Mouse (Mus musculus): ENCODE results near the gene Ptpdc1. TPM values are rescaled to one million over a fixed set of nuclear protein-coding genes. Genes with fewer than 3 reads are reported as not detected.

Gene Ptpdc1
- under 1 TPM; 0.22 to 0.50 TPM for polyA plus RNA-seq (2017; shearing (Covaris generic))

DNA sequence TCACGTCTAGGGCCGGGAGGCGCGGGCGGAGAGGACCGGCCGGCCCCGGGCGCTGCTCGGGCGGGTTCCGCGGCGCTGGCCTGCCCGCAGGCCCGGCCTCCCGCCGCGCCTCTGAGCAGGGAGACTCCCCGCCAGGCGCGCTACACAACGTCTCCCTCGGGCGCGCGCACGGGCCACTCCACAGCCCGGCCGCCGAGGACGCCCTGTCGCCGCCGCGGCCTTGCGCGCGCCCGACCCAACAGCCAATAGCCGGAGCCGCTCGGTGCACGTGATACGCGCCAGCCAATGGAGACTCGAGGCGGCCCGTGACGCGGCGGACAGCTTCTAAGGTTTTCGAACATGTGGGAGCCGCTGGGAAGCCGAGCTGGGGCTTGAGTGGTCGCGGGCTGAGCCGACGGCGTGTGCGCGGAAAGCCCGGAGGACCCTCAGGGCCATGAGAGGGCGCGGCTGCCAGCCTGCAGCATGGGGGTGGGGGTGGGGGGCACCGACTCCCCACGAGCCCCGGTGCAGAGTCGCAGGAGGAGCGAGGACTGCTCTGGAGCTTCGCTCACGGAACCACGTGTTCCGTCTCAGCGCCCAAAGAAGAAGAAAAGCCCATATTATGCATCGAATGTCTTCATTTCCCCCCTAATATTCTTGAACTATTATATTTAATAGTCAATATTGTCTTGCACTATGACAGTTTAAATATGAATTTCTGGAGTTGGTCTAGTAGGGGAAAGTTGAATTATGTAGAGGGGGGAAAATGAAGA is at the start of gene Ptpdc1:
Gene Ptpdc1 (minus strand): TSS at position 232 of the 752 bp plus-strand sequence.
- peak; percentile 99 for ATAC-seq

DNA sequence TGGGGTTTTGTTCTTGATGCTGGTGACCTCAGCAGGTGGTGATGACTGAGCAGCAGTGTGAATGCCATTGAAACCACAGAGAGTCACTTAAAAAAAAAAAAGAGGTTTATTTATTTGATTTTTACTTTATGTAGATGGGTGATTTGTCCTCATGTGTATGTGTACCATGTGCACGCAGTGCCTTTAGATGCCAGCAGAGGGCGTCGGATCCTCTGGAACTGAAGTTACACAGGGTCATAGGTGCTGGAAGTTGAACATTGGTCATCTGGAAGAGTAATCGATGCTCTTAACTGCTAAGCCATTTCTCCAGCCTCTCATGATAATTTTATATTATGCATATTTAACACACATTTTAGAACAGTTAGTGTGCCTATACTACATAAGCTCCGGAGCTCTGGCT is 49.1 kb upstream of the Ptpdc1 start:
- ATAC-seq = no peak

- ATAC-seq = no peak
Measured at GRCm38 (mm10) chr13:48672312-48672840, 46.9 kb upstream of the Ptpdc1 start.

DNA sequence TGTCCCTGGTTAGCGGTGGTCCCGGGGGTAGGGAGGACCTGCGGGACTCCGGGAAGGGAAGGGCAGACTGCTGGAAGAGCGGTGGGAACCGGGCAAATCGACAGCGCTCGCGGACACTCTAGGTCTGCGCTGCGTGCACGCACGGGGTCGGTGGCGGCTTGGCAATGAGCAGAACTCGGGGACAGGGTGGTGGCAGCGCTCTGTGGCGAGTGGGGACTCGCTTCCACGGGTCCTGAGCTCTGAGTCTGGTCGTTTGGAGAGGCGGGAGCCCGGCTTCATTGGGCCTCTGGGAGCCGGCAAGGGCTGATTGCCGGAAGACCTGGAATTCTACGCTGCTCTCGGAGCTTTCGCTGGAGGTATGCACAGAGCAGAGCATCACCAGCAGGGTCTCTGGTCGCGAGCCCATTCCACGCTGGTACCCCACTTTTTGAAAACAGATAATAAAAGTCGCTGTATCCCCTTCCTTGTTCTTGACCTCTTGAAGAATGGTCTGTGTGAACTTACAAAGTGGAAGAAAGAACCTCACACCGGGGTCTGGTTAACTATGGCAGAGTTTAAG is 43.6 kb upstream of the Ptpdc1 start:
- no peak for ATAC-seq

DNA sequence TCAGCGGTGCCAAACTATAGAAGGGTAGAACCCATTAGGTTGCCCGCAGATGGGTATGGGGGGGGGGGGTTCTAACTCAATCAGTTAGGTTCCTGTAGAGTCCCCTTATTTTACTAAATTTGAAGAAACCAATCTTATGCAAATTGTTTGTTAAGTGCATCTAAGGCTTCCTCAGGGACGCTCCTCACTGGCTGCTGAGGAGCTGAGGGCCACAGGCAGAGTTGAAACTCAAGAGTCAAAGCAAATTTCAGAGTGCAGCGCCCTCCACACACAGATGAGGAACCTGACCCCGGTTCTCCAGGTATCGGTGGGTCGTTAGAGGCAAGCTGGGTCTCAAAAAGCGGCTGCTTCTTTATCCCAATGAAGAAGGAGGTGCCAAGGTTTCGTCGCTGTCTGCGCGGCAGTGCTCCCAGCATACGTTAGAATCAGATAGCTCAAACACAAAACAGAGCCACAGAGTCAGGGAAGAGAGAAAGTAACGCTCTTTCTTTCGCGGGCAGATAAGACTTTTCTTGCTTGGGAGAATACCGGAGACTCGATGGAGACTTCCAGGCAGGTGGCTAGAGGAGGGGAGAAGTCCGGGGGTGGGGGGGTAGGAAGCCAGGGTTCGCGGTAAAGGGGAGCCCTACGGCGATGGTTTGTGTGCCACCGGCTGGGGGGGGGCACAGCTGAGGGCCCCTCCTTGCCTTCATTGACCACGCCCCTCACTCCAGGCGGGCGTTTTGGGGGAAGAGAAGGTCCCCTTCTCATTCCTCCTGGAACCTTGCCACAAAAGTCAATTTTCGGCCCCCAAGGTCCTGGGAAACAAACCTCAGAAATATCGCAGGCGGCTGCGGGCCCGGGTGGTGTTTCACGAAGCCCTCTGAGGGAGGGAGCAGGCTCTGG is 42.9 kb upstream of the Ptpdc1 start:
- no peak for ATAC-seq

DNA sequence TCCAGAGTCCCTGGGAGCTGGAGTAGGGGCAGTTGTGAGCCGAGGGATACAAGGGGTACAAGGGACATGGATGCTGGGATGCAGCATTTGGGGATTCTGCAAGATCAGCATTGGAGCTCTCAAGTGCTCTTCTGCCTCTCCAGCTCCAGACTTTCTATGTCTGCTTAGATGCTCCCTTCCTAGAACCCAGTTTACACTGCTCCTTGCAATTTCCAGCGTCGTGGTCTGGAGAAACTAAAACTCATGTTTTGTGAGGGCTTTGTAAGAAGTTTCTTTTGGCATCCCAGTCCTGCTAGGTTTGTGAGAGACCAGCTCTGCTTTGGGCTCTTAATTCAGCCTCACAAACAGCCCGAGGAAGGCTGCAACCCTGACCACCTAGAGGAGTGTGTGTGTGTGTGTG is 42.0 kb upstream of the Ptpdc1 start:
- no peak for ATAC-seq

DNA sequence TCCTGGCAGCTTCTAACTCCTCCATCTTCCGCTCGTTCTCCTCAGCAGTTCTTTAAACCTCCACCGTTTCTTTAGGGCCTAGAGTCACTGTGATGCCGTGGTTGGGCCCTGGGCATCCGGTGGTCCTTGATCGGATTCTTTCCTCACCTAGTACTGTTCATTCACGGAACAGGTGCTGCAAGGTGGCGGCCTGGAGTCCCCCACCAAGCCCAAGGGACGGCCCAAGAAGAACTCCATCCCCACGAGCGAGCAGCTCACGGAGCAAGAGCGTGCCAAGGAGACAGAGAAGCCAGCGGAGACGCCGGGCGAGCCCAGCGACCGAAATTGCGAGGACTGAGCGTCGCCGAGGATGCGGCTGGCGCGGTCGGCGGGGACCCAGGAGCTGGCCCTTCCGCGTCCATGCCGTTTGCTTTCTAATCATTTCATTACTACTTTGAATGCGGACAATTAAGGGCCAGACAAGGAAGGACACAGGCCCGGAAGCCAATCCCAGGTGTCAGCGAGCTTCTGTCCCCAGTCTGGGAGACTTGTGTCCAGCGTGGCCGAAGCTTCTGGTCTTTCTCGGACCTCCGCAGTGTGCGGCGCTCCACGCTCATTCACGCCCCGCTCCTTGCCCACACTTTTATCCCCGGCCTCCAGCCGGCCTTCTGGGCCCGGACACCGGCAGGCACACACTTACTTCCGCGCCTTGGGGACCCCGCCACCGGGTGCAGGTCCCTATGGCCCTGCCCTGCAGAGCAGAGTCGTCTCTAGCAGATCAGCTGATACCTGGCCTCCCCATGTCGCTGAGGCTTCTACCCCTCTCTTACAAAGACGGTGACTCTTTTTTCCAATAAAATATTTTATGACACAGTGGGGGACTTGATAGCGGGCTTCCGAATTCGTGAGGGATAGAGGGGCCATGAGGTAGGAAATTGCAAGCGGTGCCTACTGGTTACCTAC is 40.5 kb upstream of the Ptpdc1 start:
- no peak for ATAC-seq

GRCm38 (mm10) chr13:48664916-48665655 is 39.6 kb upstream of the Ptpdc1 start:
- no peak for ATAC-seq

DNA sequence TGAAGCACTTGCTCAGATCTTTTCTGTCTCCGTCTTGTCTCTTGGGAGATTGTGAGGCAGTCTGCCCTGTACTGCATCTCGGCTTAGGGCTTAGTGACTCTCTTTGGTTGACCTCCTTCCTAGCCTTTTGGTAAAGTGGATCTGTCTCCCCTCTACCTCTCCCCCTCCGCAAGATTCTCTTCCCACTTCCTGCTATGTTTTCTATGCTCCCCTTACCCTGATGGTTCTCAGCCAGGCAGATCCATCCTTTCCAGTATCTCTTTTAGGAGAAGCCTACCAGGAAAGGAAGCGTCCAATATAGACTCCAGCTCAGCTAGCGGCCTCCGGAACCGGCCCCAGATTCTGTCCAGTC is 38.5 kb upstream of the Ptpdc1 start:
- no peak for ATAC-seq

DNA sequence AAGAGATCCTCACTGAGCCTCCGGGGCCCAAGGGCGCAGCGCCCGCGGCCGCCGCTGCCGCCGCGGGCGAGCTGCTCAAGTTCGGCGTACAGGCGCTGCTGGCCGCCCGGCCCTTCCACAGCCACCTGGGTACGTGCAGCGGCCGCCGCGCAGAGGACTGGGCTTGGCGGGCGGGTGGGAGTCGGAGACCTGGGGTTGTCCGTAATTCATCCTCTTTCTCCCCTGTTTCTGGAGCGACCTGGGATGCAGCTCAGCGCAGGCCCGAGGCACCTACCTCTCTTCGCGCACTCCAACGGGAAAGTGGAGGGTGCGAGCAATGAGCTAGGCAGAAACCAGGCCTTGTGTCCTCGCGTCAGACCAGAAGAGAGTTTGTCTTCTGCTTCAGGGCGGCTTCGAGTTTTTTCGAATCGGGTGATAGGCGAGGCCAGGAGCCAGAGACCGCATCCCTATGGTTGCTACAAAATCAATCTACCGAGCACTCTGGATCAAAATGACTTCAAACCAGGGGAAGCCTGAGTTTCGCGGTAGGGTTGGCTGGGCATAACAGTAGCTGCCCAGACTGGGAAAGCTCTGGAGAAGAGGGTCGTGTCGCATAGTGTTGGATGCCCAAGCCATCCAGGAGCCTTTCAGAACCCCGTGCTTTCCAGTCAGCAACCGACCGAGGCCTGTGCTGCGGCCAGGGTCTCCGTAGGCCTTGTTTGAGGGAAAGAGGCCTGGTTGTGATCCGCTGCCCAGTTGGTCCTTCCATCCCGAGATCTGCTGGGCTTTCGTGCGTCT is 37.9 kb upstream of the Ptpdc1 start:
- no peak for ATAC-seq

- no peak for ATAC-seq
Measured at GRCm38 (mm10) chr13:48662431-48663143, 37.1 kb upstream of the Ptpdc1 start, which contains the start of gene Barx1. Barx1 (plus strand) TSS chr13:48662998.

GRCm38 (mm10) chr13:48661561-48661960 is 36.1 kb upstream of the Ptpdc1 start:
- ATAC-seq = no peak

DNA sequence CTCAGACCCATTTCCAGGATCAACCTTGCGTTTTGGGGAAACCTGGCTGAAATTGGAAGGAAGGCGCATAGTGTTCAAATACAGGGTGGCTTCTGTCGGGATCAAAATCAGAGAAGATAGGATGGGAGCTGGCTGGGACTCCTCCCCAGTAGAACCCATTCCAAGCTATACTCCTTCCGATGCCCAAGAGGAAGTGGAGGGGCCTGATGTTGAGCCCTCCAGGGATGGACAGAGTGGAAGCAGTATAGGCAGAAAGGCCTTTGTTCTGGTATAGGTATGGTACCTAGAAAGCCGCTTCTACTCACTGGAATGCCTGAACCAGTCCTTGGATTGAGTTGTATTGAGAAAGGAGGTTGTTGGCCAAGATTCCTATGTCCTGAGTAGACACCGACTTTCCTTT is 35.3 kb upstream of the Ptpdc1 start:
- no peak for ATAC-seq

GRCm38 (mm10) chr13:48660221-48660734 is 34.8 kb upstream of the Ptpdc1 start:
- no peak for ATAC-seq

DNA sequence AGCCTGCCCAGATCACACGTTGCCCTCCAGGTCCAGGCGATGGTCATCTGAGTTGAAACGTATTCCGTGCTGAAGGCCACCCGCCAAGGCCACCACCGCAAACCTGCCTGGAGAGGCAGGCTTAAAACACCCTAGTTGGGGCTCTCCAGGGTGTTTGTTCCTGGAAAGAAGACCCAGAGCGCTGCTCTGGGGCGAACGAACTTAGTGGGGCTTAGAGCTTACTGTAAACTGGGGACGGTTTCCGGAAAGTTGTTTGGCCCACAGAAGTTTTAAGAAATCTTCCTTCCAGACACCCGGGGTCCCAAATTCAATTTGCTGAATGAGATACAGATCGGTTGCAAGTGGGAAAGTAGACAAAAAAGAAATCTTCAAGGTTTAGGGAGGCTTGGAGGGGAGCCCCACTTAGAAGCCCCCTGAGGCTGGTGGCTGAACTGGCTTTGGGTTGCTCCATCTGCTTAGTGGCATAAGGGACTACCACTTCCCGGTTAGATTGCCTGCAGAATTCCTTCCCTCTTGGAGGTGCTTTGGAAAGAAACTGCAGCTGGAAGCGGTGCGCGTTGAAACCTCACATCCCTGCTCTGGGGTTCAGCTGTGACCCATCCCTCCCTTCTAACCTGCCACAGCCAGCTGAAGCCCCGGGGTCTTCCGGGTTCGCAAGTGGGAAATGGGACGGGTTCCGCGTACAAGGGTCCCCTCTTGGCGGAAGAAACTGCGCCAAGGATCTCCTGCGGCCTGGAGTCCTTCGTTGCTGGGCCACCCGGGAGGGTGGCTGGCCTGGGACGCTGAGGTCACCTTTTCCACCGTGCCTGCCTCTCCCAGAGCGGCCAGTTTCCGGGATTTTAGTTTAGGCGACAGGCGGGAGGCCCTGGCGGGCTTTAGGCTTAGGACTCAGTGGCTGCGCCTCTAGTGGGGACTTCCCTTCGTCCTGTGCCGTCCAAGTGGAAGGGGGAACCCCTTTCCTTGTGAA is 34.1 kb upstream of the Ptpdc1 start:
- ATAC-seq = no peak

DNA sequence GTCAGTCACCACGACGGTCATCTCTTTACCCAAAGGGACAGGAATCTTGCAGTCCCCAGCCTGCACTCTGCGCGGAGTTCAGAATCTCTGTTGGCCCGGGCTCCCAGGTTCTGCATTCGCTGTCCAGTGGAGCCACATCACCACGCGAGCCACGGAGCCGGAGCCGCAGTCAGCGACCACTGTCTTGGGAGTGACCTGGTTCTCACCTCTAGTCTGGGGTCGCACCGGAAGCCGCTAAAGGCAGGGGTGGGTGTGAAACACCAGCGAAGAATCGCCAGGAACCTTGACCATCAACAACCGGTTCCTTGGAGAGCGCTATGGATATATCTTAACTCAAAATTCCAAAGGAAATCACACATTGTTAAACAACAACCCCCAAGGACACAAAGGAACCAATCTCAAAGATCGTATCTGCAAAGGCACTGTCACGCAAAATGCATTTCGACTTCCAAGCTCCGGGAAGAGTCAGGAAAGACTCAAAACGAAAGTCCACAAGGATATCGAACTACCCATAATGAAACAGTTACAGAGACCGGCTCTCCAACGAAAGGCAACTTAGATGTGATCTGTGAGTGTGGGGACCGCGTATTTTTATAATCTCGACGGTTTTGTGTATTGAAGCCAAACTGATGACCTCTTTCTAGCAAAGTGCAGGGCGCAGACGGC is 33.3 kb upstream of the Ptpdc1 start:
- no peak for ATAC-seq

- no peak for ATAC-seq
Measured at GRCm38 (mm10) chr13:48657791-48658190, 32.3 kb upstream of the Ptpdc1 start.

- no peak for ATAC-seq
Measured at GRCm38 (mm10) chr13:48655637-48656036, 30.2 kb upstream of the Ptpdc1 start.

Measured in activated CD4-positive, CD25-positive, alpha-beta regulatory T cell, adult 4 months (primary cell).